In genomic region chr3:95891211-95892065, GRCm38 (mm10) we compare ENCODE assay signal across 8 mouse cellular contexts. TPM values are rescaled to one million over a fixed set of nuclear protein-coding genes. Genes with fewer than 3 reads are reported as not detected.
DNase-seq lines count a peak whose midpoint lies in the region; ATAC-seq lines count a peak whose summit lies in the region.

Gene BC028528, minus strand, starts transcription at chr3:95892005.

- peak; percentile 98 for DNase-seq in heart, adult 11 months
- DNase-seq in heart, postnatal 25 days (ENCODE audit: low spot score) = no peak
- DNase-seq in heart, embryonic 10.5 days (ENCODE audit: low spot score) = no peak
- peak; percentile 66 to 77 for DNase-seq in kidney, postnatal 4 days
- DNase-seq in testis, postnatal 10 days (ENCODE audit: low spot score) = peak; percentile 56
- no peak for DNase-seq in layer of hippocampus, adult 11-12 months (ENCODE audit: low spot score)

- WGBS in heart, embryonic 10.5 days = 20% methylated on average over 12 of the region's 12 CpGs

- peak within 1 kb of the TSS; percentile 53 for H3K4me3 ChIP-seq in brown adipose tissue, adult 24 weeks (ENCODE audit: insufficient read depth, low read depth, low read length)
- H3K4me3 ChIP-seq in heart, embryonic 10.5 days = peak within 1 kb of the TSS; percentile 47

- H3K27ac ChIP-seq in brown adipose tissue, adult 24 weeks (replicated peaks; ENCODE audit: low read depth, low read length) = peak within 1 kb of the TSS; percentile 86
- H3K27ac ChIP-seq in heart, embryonic 10.5 days = peak within 1 kb of the TSS; percentile 87

- H3K36me3 ChIP-seq in heart, embryonic 10.5 days = peaks cover 13% of the 10 kb centered on the region

- H3K4me1 ChIP-seq in brown adipose tissue, adult 24 weeks (ENCODE audit: control insufficient read depth, insufficient read depth, insufficient read length, low read length) = peaks cover 7% of the 10 kb centered on the region
- H3K4me1 ChIP-seq in heart, embryonic 10.5 days = peaks cover 34% of the 10 kb centered on the region

- no peaks in the 10 kb centered on the region for H3K9me3 ChIP-seq in heart, embryonic 10.5 days

- H3K27me3 ChIP-seq in heart, embryonic 10.5 days (ENCODE audit: insufficient read depth, poor library complexity, severe bottlenecking) = no peaks in the 10 kb centered on the region

- peak; percentile 53 for ATAC-seq in megakaryocyte progenitor cell, adult 5-6 weeks (replicated peaks; ENCODE audit: poor library complexity)

- intact Hi-C loops in heart, postnatal 25 days (cut with DNase I) = no loop called here

RNA-seq across cellular contexts. Expression of gene BC028528, which starts in this region (rescaled TPM):
- total RNA-seq in heart, postnatal 25 days (2021) = 10 to 100 TPM in 1 of 2 experiments, 1 to 10 TPM in 1; 7.2 to 13.9 TPM
- polyA plus RNA-seq in brown adipose tissue, adult 24 weeks (2012; ENCODE audit: insufficient read depth, insufficient read length, missing spikeins) = 71.8 and 150 TPM in 2 replicates
- polyA plus RNA-seq in heart, embryonic 10.5 days (2016; fragmentation: Nextera tagmentation; extraction: Ambion mirVana) = 18.5 and 26.4 TPM in 2 replicates
- 55.1 and 62.0 TPM in 2 replicates for total RNA-seq in megakaryocyte progenitor cell, adult 5-6 weeks (2015)
- 63.3 and 68.9 TPM in 2 replicates for total RNA-seq in megakaryocyte progenitor cell, adult 5-6 weeks (2017)

Comparison
In these comparisons a context has a peak if more than half of its experiments do, and no peak if none do; other contexts are left out.
1. DNase-seq: peak in heart, adult 11 months (single experiment), kidney, postnatal 4 days (2 of 2) and testis, postnatal 10 days (single experiment); none in heart, postnatal 25 days (single experiment), heart, embryonic 10.5 days (single experiment) and layer of hippocampus, adult 11-12 months (single experiment).